Mouse (Mus musculus) lung, embryonic 14.5 days (tissue): ENCODE measurements around the gene Erc2. TPM values are rescaled to one million over a fixed set of nuclear protein-coding genes. Genes with fewer than 3 reads are reported as not detected.

Experiments used
- ATAC-seq: fragments of 200-750 bp; cut with Nextera tagmentation; 2 replicates; pipeline ENCODE4 v1.8.0; 2017; ENCODE audit warnings: mild to moderate bottlenecking, moderate TSS enrichment, moderate library complexity; ENCODE audit not compliant: insufficient read depth
- DNase-seq: peaks from one replicate; pipeline ENCODE4 v3.0.0-alpha.2; 2015
- H3K27ac ChIP-seq: fragments of 300-500 bp; sonication (generic); 2 replicates; pipeline ENCODE4 v1.5.1; 2014; ENCODE audit warnings: low read depth, mild to moderate bottlenecking, moderate library complexity
- H3K27me3 ChIP-seq: fragments of 300-500 bp; sonication (generic); 2 replicates; pipeline ENCODE4 v1.6.1; 2014; ENCODE audit warnings: low read length, control low read depth; ENCODE audit not compliant: insufficient read depth
- H3K36me3 ChIP-seq: fragments of 300-500 bp; sonication (generic); 2 replicates; pipeline ENCODE4 v1.6.1; 2014; ENCODE audit warnings: control low read depth; ENCODE audit not compliant: insufficient read depth
- H3K4me1 ChIP-seq: fragments of 300-500 bp; sonication (generic); 2 replicates; pipeline ENCODE4 v1.6.1; 2014; ENCODE audit warnings: antibody characterized with exemption, control low read depth; ENCODE audit not compliant: insufficient read depth
- H3K4me2 ChIP-seq: fragments of 300-500 bp; sonication (generic); 2 replicates; pipeline ENCODE4 v1.6.1; 2014; ENCODE audit warnings: mild to moderate bottlenecking
- H3K4me3 ChIP-seq: fragments of 300-500 bp; sonication (generic); 2 replicates; pipeline ENCODE4 v1.5.1; 2014; ENCODE audit warnings: low read depth, low read length
- H3K9ac ChIP-seq: fragments of 300-500 bp; sonication (generic); 2 replicates; pipeline ENCODE4 v1.6.1; 2014
- H3K9me3 ChIP-seq: fragments of 300-500 bp; sonication (generic); 2 replicates; pipeline ENCODE4 v1.6.1; 2016; ENCODE audit warnings: low read depth, low read length, control low read depth
- CTCF ChIP-seq: IDR thresholded peaks from 2 replicates; pipeline ENCODE4 v1.5.1; 2016; ENCODE audit warnings: antibody characterized with exemption, low read depth
- WGBS: fragments of 180-500 bp; shearing (Covaris S2); extraction: QIAGEN DNeasy Blood & Tissue Kit; methylation state at CpG from one replicate; pipeline ENCODE4 v1.1.7; 2014; 5-methylcytosine and 5-hydroxymethylcytosine counted together
- polyA plus RNA-seq: library from polyadenylated mRNA; unstranded; fragments of >200 nt; fragmentation: Nextera tagmentation; extraction: Ambion mirVana; gene quantifications from 2 replicates; pipeline ENCODE4 v1.2.1, GENCODE M21; 2014

The Erc2 gene
- polyA plus RNA-seq, 1 experiment from 2014 or later, result 2.1 TPM

GRCm38 (mm10) chr14:27759069-27759628 lies 136.9 kb downstream of the Erc2 start:
- no peak overlapping the region for H3K9ac ChIP-seq
- WGBS, result 86% methylated on average over 6 of the region's 6 CpGs

GRCm38 (mm10) chr14:27759982-27760381 lies 137.8 kb downstream of the Erc2 start:
- 82% methylated on average over 9 of the region's 9 CpGs for WGBS
- no peak for DNase-seq
- no peak overlapping the region for H3K4me3 ChIP-seq
- H3K9ac ChIP-seq, result no peak overlapping the region
- no peaks in the 10 kb centered on the region for H3K36me3 ChIP-seq
- no peaks in the 10 kb centered on the region for H3K9me3 ChIP-seq
- H3K4me1 ChIP-seq, result no peaks in the 10 kb centered on the region
- TF ChIP-seq CTCF, result no peak
- ATAC-seq, result no peak
- no peak overlapping the region for H3K4me2 ChIP-seq
- H3K27ac ChIP-seq, result no peak overlapping the region
- no peaks in the 10 kb centered on the region for H3K27me3 ChIP-seq

More at GRCm38 (mm10) chr14:27759069-27759628, 136.9 kb downstream of the Erc2 start:
- no peak overlapping the region for H3K4me3 ChIP-seq
- no peaks in the 10 kb centered on the region for H3K27me3 ChIP-seq
- H3K9me3 ChIP-seq, result no peaks in the 10 kb centered on the region
- DNase-seq, result no peak
- H3K36me3 ChIP-seq, result no peaks in the 10 kb centered on the region
- no peak overlapping the region for H3K27ac ChIP-seq
- ATAC-seq, result no peak
- H3K4me1 ChIP-seq, result no peaks in the 10 kb centered on the region
- no peak for TF ChIP-seq CTCF
- H3K4me2 ChIP-seq, result no peak overlapping the region

- ATAC-seq (no peak), DNase-seq (no peak)
- 65% methylated on average over 5 of the region's 5 CpGs for WGBS
- Histone ChIP-seq H3K9me3 (no peaks in the 10 kb centered on the region), H3K4me3 (no peak overlapping the region), H3K27ac (no peak overlapping the region), H3K4me2 (no peak overlapping the region), H3K36me3 (no peaks in the 10 kb centered on the region), H3K4me1 (no peaks in the 10 kb centered on the region), H3K9ac (no peak overlapping the region), H3K27me3 (no peaks in the 10 kb centered on the region)
- TF ChIP-seq CTCF, result no peak
Observed at GRCm38 (mm10) chr14:27775367-27775766, 153.1 kb downstream of the Erc2 start.

GRCm38 (mm10) chr14:27778503-27778902 lies 156.3 kb downstream of the Erc2 start:
- TF ChIP-seq CTCF, result no peak
- 79% methylated on average over 8 of the region's 8 CpGs for WGBS
- Histone ChIP-seq H3K9me3 (no peaks in the 10 kb centered on the region), H3K27me3 (no peaks in the 10 kb centered on the region), H3K4me2 (no peak overlapping the region), H3K27ac (no peak overlapping the region), H3K9ac (no peak overlapping the region), H3K4me3 (no peak overlapping the region), H3K4me1 (no peaks in the 10 kb centered on the region), H3K36me3 (no peaks in the 10 kb centered on the region)
- no peak for ATAC-seq
- DNase-seq, result no peak

GRCm38 (mm10) chr14:27778982-27779701 lies 156.9 kb downstream of the Erc2 start:
- 79% methylated on average over 2 of the region's 2 CpGs for WGBS
- H3K9ac ChIP-seq, result no peak overlapping the region
- H3K4me1 ChIP-seq, result no peaks in the 10 kb centered on the region
- H3K9me3 ChIP-seq, result no peaks in the 10 kb centered on the region
- H3K27me3 ChIP-seq, result no peaks in the 10 kb centered on the region
- DNase-seq (no peak), ATAC-seq (no peak)
- no peak overlapping the region for H3K27ac ChIP-seq
- TF ChIP-seq CTCF, result no peak
- H3K36me3 ChIP-seq, result no peaks in the 10 kb centered on the region
- H3K4me2 ChIP-seq, result no peak overlapping the region
- no peak overlapping the region for H3K4me3 ChIP-seq

GRCm38 (mm10) chr14:27781221-27781620 lies 159.0 kb downstream of the Erc2 start:
- H3K4me1 ChIP-seq, result no peaks in the 10 kb centered on the region
- no peaks in the 10 kb centered on the region for H3K36me3 ChIP-seq
- ATAC-seq, result peak; percentile 44; the same call in 1 of the 2 replicates
- no peak overlapping the region for H3K4me3 ChIP-seq
- no peak overlapping the region for H3K4me2 ChIP-seq
- H3K9ac ChIP-seq, result no peak overlapping the region
- no peaks in the 10 kb centered on the region for H3K27me3 ChIP-seq
- no peak overlapping the region for H3K27ac ChIP-seq
- TF ChIP-seq CTCF, result no peak
- no peaks in the 10 kb centered on the region for H3K9me3 ChIP-seq
- DNase-seq, result peak; percentile 17
- 69% methylated on average over 1 of the region's 1 CpGs for WGBS

- 93% methylated on average over 4 of the region's 4 CpGs for WGBS
- Histone ChIP-seq H3K4me2 (no peak overlapping the region), H3K4me3 (no peak overlapping the region), H3K9me3 (no peaks in the 10 kb centered on the region), H3K27ac (no peak overlapping the region), H3K36me3 (no peaks in the 10 kb centered on the region), H3K4me1 (no peaks in the 10 kb centered on the region; the same call in 1 of the 2 replicates), H3K9ac (no peak overlapping the region), H3K27me3 (no peaks in the 10 kb centered on the region)
- DNase-seq (no peak), ATAC-seq (no peak)
- no peak for TF ChIP-seq CTCF
Observed at GRCm38 (mm10) chr14:27784826-27785225, 162.6 kb downstream of the Erc2 start.
